Mouse (Mus musculus): ENCODE measurements around the gene Wnt2b. TPM values are rescaled to one million over a fixed set of nuclear protein-coding genes. Genes with fewer than 3 reads are reported as not detected.

The Wnt2b gene
- polyA plus RNA-seq, 1 experiment from 2014 or later = 1.4 TPM

DNA sequence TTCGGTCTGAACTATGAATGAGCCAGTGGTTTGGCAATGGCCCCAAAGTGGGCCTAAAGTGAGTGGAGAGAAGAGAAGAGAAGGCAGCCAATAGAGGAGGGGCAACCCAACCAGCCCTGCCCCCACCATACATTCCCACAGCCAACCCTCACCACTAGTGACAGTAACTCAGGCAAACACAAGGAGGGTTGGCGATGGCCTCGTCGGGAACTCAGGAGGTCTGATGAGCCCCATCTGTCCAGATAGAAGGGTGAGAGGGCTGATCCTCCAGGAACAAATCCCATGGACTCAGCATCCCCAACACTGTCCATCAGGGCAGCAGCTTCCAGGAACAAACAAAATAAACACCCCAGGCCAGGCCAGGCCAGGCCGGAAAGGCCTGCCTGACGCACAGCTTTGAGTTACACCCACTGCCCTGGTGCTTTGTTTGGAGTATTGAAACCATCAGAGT lies 5.6 kb downstream of the Wnt2b start:
- ATAC-seq (replicated peaks; ENCODE audit: low FRiP score) (no peak), DNase-seq (ENCODE audit: low spot score) (no peak)
- 89% methylated on average over 6 of the region's 6 CpGs for WGBS
- Histone ChIP-seq H3K27ac (ENCODE audit: low read depth, low read length) (no peak overlapping the region), H3K4me1 (replicated peaks; ENCODE audit: control insufficient read depth, insufficient read depth, low read length) (peaks cover 2% of the 10 kb centered on the region; the same call in 1 of the 2 replicates), H3K9ac (ENCODE audit: low read length) (no peak overlapping the region), H3K36me3 (ENCODE audit: control insufficient read depth, insufficient read depth, low read length) (no peaks in the 10 kb centered on the region; the same call in 1 of the 2 replicates), H3K4me3 (ENCODE audit: low read depth, low read length) (no peak overlapping the region), H3K27me3 (ENCODE audit: control insufficient read depth, insufficient read depth, low read length) (peaks cover 20% of the 10 kb centered on the region), H3K4me2 (ENCODE audit: low read depth, low read length, severe bottlenecking) (no peak overlapping the region), H3K9me3 (ENCODE audit: control insufficient read depth, low read length) (no peaks in the 10 kb centered on the region)

DNA sequence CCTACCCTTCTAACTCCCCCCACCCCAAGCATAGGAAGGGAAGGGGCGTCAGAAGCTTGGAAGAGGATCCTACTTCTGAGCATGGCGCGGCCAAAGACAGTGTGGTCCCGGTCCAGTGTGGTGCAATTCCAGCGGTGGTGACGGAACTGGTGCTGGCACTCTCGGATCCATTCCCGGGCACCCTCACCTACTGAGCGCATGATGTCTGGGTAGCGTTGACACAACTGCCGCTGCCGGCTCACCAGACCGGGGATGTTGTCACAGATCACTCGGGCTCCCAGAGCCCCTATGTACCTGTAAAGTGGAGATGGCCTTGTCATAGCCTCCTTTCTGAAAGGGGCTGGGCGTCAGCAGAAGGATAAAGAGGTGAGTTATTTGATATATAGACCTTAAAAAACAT lies 7.2 kb downstream of the Wnt2b start:
- Histone ChIP-seq H3K4me1 (replicated peaks; ENCODE audit: control insufficient read depth, insufficient read depth, low read length) (no peaks in the 10 kb centered on the region), H3K27me3 (ENCODE audit: control insufficient read depth, insufficient read depth, low read length) (peaks cover 4% of the 10 kb centered on the region), H3K4me2 (ENCODE audit: low read depth, low read length, severe bottlenecking) (no peak overlapping the region), H3K9me3 (ENCODE audit: control insufficient read depth, low read length) (no peaks in the 10 kb centered on the region), H3K4me3 (ENCODE audit: low read depth, low read length) (no peak overlapping the region), H3K9ac (ENCODE audit: low read length) (no peak overlapping the region), H3K36me3 (ENCODE audit: control insufficient read depth, insufficient read depth, low read length) (no peaks in the 10 kb centered on the region; the same call in 1 of the 2 replicates), H3K27ac (ENCODE audit: low read depth, low read length) (no peak overlapping the region)
- DNase-seq (ENCODE audit: low spot score) (no peak), ATAC-seq (replicated peaks; ENCODE audit: low FRiP score) (no peak)
- 96% methylated on average over 15 of the region's 15 CpGs for WGBS

DNA sequence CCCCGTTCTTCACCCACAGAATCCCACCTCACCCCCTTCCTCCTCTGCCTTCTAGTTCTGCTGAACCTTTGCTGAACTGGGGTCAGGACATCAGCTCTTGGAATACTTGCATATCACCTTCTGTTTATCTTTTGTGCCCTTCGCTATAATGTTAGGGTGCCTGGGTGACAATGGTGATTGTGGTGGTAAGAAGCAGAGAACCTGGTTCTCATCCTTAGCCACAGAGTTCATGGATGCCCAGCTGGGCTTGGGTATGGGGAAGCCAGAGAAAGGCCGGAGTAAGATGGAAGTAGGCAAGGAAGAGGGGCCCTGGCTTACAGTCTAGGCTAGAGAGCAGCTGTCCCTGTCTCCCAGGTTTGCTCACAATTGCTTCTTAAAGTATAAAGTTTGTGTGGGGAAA lies 7.6 kb downstream of the Wnt2b start:
- H3K27ac ChIP-seq (ENCODE audit: low read depth, low read length) = no peak overlapping the region
- no peak overlapping the region for H3K9ac ChIP-seq (ENCODE audit: low read length)
- no peak for DNase-seq (ENCODE audit: low spot score)
- no peak overlapping the region for H3K4me2 ChIP-seq (ENCODE audit: low read depth, low read length, severe bottlenecking)
- H3K36me3 ChIP-seq (ENCODE audit: control insufficient read depth, insufficient read depth, low read length) = no peaks in the 10 kb centered on the region; the same call in 1 of the 2 replicates
- WGBS = 93% methylated on average over 3 of the region's 3 CpGs
- no peaks in the 10 kb centered on the region for H3K4me1 ChIP-seq (replicated peaks; ENCODE audit: control insufficient read depth, insufficient read depth, low read length)
- no peak for ATAC-seq (replicated peaks; ENCODE audit: low FRiP score)
- no peaks in the 10 kb centered on the region for H3K9me3 ChIP-seq (ENCODE audit: control insufficient read depth, low read length)
- H3K4me3 ChIP-seq (ENCODE audit: low read depth, low read length) = no peak overlapping the region
- H3K27me3 ChIP-seq (ENCODE audit: control insufficient read depth, insufficient read depth, low read length) = peaks cover 3% of the 10 kb centered on the region

DNA sequence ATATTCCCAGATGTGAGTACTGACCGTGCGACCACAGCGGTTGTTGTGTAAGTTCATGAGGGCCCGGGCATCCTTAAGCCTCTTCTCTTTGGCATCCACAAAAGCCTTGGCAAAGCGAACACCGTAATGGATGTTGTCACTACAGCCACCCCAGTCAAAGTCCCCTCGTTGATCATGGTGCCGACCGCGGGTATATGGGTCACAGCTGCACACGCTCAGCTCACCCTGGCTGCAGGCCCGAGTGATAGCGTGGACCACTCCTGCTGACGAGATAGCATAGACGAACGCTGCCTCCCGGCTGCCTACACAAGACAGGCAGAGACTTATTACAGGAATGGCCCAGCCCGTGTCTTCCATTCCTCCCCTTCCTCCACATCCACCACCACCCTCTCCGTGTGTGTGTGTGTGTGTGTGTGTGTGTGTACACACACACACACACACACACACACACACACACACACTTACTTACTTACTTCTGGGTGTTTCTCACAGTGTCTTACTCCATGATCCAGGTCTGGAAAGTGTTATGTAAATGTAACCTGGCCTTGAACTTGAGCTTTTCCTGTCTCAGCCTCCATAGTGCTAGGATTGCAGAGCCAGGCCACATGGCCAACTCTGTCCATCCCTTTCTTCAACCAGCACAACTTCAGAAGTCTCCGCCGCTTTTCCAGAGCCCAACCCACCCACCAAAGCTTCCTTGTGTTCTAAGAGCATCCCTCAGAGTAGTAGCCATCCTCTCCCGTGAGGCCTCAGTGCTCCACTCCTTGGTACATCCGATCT lies 8.6 kb downstream of the Wnt2b start:
- DNase-seq (ENCODE audit: low spot score) = no peak
- no peak overlapping the region for H3K9ac ChIP-seq (ENCODE audit: low read length)
- H3K4me2 ChIP-seq (ENCODE audit: low read depth, low read length, severe bottlenecking) = no peak overlapping the region
- 95% methylated on average over 23 of the region's 23 CpGs for WGBS
- ATAC-seq (replicated peaks; ENCODE audit: low FRiP score) = no peak
- H3K27ac ChIP-seq (ENCODE audit: low read depth, low read length) = no peak overlapping the region
- H3K4me1 ChIP-seq (replicated peaks; ENCODE audit: control insufficient read depth, insufficient read depth, low read length) = no peaks in the 10 kb centered on the region
- no peaks in the 10 kb centered on the region; the same call in 1 of the 2 replicates for H3K36me3 ChIP-seq (ENCODE audit: control insufficient read depth, insufficient read depth, low read length)
- H3K27me3 ChIP-seq (ENCODE audit: control insufficient read depth, insufficient read depth, low read length) = no peaks in the 10 kb centered on the region
- H3K4me3 ChIP-seq (ENCODE audit: low read depth, low read length) = no peak overlapping the region
- H3K9me3 ChIP-seq (ENCODE audit: control insufficient read depth, low read length) = no peaks in the 10 kb centered on the region

DNA sequence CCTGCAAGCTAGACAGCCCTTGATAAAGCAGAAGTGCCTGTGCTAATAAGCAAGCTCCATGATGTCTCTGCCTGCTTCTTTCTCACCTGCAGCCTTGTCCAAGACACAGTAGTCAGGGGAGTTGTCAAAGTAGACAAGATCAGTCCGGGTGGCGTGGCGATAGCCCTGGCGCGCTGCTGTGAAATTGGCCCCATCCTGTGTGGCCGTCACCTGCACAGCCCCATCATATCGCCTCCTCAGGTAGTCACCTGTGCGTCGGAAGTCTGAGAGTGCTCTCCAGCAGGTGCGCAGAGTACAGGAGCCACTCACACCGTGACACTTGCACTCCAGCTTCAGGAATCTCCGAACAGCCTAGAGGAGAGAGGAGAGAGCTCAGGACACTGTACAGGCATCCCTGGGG lies 10.8 kb downstream of the Wnt2b start:
- Histone ChIP-seq H3K4me1 (replicated peaks; ENCODE audit: control insufficient read depth, insufficient read depth, low read length) (no peaks in the 10 kb centered on the region), H3K4me2 (ENCODE audit: low read depth, low read length, severe bottlenecking) (no peak overlapping the region), H3K9me3 (ENCODE audit: control insufficient read depth, low read length) (no peaks in the 10 kb centered on the region), H3K9ac (ENCODE audit: low read length) (no peak overlapping the region), H3K4me3 (ENCODE audit: low read depth, low read length) (no peak overlapping the region), H3K27ac (ENCODE audit: low read depth, low read length) (no peak overlapping the region), H3K36me3 (ENCODE audit: control insufficient read depth, insufficient read depth, low read length) (no peaks in the 10 kb centered on the region; the same call in 1 of the 2 replicates), H3K27me3 (ENCODE audit: control insufficient read depth, insufficient read depth, low read length) (no peaks in the 10 kb centered on the region)
- DNase-seq (ENCODE audit: low spot score) (no peak), ATAC-seq (replicated peaks; ENCODE audit: low FRiP score) (no peak)
- whole genome bisulfite sequencing = 95% methylated on average over 12 of the region's 12 CpGs

DNA sequence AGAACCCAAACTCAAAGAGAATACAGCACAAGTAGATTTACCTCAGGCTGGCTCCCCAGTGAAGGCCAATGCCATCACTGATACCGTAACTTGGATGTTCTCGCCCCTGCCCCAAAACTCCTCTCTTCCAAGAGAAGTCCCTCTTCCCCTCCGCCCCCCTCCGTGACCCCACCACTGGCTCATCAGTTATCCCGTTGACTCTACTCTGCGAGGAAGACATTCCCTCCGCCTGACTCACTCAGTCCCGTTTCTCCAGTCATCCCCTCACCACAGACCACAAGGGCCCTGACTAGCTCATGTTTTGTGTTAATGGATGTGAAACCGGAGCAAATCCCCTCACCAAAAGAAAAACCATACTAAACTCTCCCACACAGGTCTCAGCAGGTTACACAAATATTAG lies 16.8 kb downstream of the Wnt2b start:
- Histone ChIP-seq H3K4me1 (replicated peaks; ENCODE audit: control insufficient read depth, insufficient read depth, low read length) (no peaks in the 10 kb centered on the region; the same call in 1 of the 2 replicates), H3K4me2 (ENCODE audit: low read depth, low read length, severe bottlenecking) (no peak overlapping the region), H3K9me3 (ENCODE audit: control insufficient read depth, low read length) (no peaks in the 10 kb centered on the region), H3K36me3 (ENCODE audit: control insufficient read depth, insufficient read depth, low read length) (no peaks in the 10 kb centered on the region; the same call in 1 of the 2 replicates), H3K27ac (ENCODE audit: low read depth, low read length) (no peak overlapping the region), H3K4me3 (ENCODE audit: low read depth, low read length) (no peak overlapping the region), H3K9ac (ENCODE audit: low read length) (no peak overlapping the region), H3K27me3 (ENCODE audit: control insufficient read depth, insufficient read depth, low read length) (no peaks in the 10 kb centered on the region)
- ATAC-seq (replicated peaks; ENCODE audit: low FRiP score) (no peak), DNase-seq (ENCODE audit: low spot score) (no peak)
- 83% methylated on average over 9 of the region's 9 CpGs for WGBS

DNA sequence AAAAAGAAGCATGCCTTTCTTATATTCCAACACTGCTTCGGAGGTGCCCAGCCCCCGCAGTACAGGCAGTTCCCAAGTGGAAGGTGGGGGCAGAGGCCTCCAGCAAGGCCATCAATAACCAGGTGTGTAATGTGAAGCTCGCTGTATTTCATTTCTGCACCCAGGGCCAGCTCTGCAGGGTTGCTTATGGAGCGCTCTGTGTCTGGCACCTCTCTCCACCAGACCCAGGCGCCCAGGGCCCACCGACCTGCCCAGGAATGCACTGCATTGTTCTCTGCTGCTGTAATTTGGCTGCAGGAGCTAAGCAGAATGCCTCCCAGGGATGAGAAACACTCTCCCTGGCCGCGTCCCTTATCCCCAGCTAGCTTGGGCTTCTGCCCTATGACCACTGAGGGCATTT lies 18.4 kb downstream of the Wnt2b start:
- WGBS = 34% methylated on average over 8 of the region's 8 CpGs
- H3K4me3 ChIP-seq (ENCODE audit: low read depth, low read length) = no peak overlapping the region
- ATAC-seq (replicated peaks; ENCODE audit: low FRiP score) (no peak), DNase-seq (ENCODE audit: low spot score) (no peak)
- no peaks in the 10 kb centered on the region for H3K27me3 ChIP-seq (ENCODE audit: control insufficient read depth, insufficient read depth, low read length)
- no peak overlapping the region for H3K9ac ChIP-seq (ENCODE audit: low read length)
- no peaks in the 10 kb centered on the region; the same call in 1 of the 2 replicates for H3K4me1 ChIP-seq (replicated peaks; ENCODE audit: control insufficient read depth, insufficient read depth, low read length)
- H3K4me2 ChIP-seq (ENCODE audit: low read depth, low read length, severe bottlenecking) = no peak overlapping the region
- H3K36me3 ChIP-seq (ENCODE audit: control insufficient read depth, insufficient read depth, low read length) = no peaks in the 10 kb centered on the region; the same call in 1 of the 2 replicates
- H3K9me3 ChIP-seq (ENCODE audit: control insufficient read depth, low read length) = no peaks in the 10 kb centered on the region
- H3K27ac ChIP-seq (ENCODE audit: low read depth, low read length) = no peak overlapping the region

DNA sequence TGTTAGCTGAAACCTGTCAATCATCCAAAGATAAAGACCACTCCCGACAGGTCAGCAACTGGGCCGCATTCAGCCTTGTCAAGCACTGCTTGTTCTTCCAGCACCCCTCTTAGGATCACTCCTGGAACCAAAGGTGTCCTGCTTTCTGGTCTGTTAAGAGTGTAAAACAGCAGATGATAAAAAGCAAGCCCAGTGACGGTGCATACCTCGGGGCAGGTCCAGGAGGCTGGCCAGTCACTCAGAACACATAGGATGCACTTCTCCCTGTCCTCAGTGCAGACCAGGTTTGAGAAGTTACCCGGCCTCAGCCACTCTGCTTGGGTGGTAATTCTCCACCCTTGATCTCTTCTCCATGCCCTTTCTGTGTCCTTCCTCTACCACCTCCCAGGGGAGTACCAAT lies 19.0 kb downstream of the Wnt2b start:
- no peaks in the 10 kb centered on the region; the same call in 1 of the 2 replicates for H3K36me3 ChIP-seq (ENCODE audit: control insufficient read depth, insufficient read depth, low read length)
- no peaks in the 10 kb centered on the region for H3K27me3 ChIP-seq (ENCODE audit: control insufficient read depth, insufficient read depth, low read length)
- WGBS = 63% methylated on average over 5 of the region's 5 CpGs
- H3K4me2 ChIP-seq (ENCODE audit: low read depth, low read length, severe bottlenecking) = no peak overlapping the region
- ATAC-seq (replicated peaks; ENCODE audit: low FRiP score) = no peak
- H3K9ac ChIP-seq (ENCODE audit: low read length) = no peak overlapping the region
- no peak for DNase-seq (ENCODE audit: low spot score)
- no peak overlapping the region for H3K27ac ChIP-seq (ENCODE audit: low read depth, low read length)
- no peaks in the 10 kb centered on the region for H3K9me3 ChIP-seq (ENCODE audit: control insufficient read depth, low read length)
- H3K4me3 ChIP-seq (ENCODE audit: low read depth, low read length) = no peak overlapping the region
- no peaks in the 10 kb centered on the region; the same call in 1 of the 2 replicates for H3K4me1 ChIP-seq (replicated peaks; ENCODE audit: control insufficient read depth, insufficient read depth, low read length)

DNA sequence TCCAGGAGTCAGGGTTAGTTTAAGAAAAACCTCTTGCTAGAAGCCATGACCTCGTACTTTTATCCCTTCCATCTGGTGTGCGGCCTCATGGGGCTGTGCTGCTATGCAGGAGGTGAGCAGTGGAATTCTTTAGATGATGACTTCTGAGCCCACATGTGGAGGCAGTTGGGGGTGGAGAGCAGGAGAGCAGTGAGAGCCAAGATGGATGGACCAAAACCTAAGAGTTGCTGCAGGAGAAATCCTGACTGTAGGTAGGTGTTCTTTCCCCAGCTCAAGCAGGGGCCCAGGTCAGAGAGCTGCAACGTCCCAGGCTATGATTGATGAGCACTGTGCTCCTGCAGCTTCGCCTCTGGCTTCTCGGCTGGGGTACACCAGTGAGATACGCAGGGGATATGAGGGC lies 21.0 kb downstream of the Wnt2b start:
- H3K27ac ChIP-seq (ENCODE audit: low read depth, low read length) = no peak overlapping the region
- no peak overlapping the region for H3K4me3 ChIP-seq (ENCODE audit: low read depth, low read length)
- no peaks in the 10 kb centered on the region for H3K27me3 ChIP-seq (ENCODE audit: control insufficient read depth, insufficient read depth, low read length)
- DNase-seq (ENCODE audit: low spot score) = no peak
- WGBS = 66% methylated on average over 6 of the region's 6 CpGs
- no peak overlapping the region for H3K4me2 ChIP-seq (ENCODE audit: low read depth, low read length, severe bottlenecking)
- no peaks in the 10 kb centered on the region; the same call in 1 of the 2 replicates for H3K4me1 ChIP-seq (replicated peaks; ENCODE audit: control insufficient read depth, insufficient read depth, low read length)
- no peaks in the 10 kb centered on the region; the same call in 1 of the 2 replicates for H3K36me3 ChIP-seq (ENCODE audit: control insufficient read depth, insufficient read depth, low read length)
- no peak overlapping the region for H3K9ac ChIP-seq (ENCODE audit: low read length)
- no peaks in the 10 kb centered on the region for H3K9me3 ChIP-seq (ENCODE audit: control insufficient read depth, low read length)
- no peak for ATAC-seq (replicated peaks; ENCODE audit: low FRiP score)

All from forebrain, embryonic 11.5 days (tissue).